Mouse (Mus musculus) splenic B cell, adult 2 months (primary cell): ENCODE data around the gene Prn.

Experiments
- DNase-seq: peaks from one replicate; pipeline ENCODE4 v3.0.0-alpha.2; 2011; ENCODE audit warnings: low read depth, low spot score
- H3K27me3 ChIP-seq: 2 replicates; pipeline ENCODE4 v1.6.1; 2012; ENCODE audit warnings: mild to moderate bottlenecking, low read length, moderate library complexity, mixed read lengths; ENCODE audit not compliant: control insufficient read depth, poor library complexity, insufficient read depth, severe bottlenecking
- H3K36me3 ChIP-seq: 2 replicates; pipeline ENCODE4 v1.6.1; 2012; ENCODE audit warnings: mild to moderate bottlenecking, low read length, moderate library complexity, mixed read lengths; ENCODE audit not compliant: control insufficient read depth, poor library complexity, insufficient read depth, severe bottlenecking

The Prn gene

GRCm38 (mm10) chr2:131909683-131910572 lies at the start of gene Prn, which contains the start of gene Prnp:
Prn (plus strand) TSS chr2:131909957.
Prnp (plus strand) TSS chr2:131909928.
- no peaks in the 10 kb centered on the region for H3K27me3 ChIP-seq
- no peaks in the 10 kb centered on the region for H3K36me3 ChIP-seq
- peak; percentile 94 for DNase-seq

- H3K36me3 ChIP-seq, result no peaks in the 10 kb centered on the region
- no peak for DNase-seq
- H3K27me3 ChIP-seq, result no peaks in the 10 kb centered on the region
These were observed 47.0 kb upstream of the Prn start for GRCm38 (mm10) chr2:131862617-131863275.

GRCm38 (mm10) chr2:131863472-131863871 lies 46.3 kb upstream of the Prn start:
- Histone ChIP-seq H3K36me3 (no peaks in the 10 kb centered on the region), H3K27me3 (no peaks in the 10 kb centered on the region)
- DNase-seq, result no peak

- H3K36me3 ChIP-seq, result no peaks in the 10 kb centered on the region
- no peaks in the 10 kb centered on the region for H3K27me3 ChIP-seq
- DNase-seq, result no peak
These were observed 45.4 kb upstream of the Prn start for GRCm38 (mm10) chr2:131864262-131864796.

- Histone ChIP-seq H3K36me3 (no peaks in the 10 kb centered on the region), H3K27me3 (no peaks in the 10 kb centered on the region)
- no peak for DNase-seq
These were observed 43.1 kb upstream of the Prn start for GRCm38 (mm10) chr2:131866676-131867075.

GRCm38 (mm10) chr2:131868983-131869382 lies 40.8 kb upstream of the Prn start:
- Histone ChIP-seq H3K36me3 (no peaks in the 10 kb centered on the region), H3K27me3 (no peaks in the 10 kb centered on the region)
- no peak for DNase-seq

- DNase-seq, result no peak
- Histone ChIP-seq H3K27me3 (no peaks in the 10 kb centered on the region), H3K36me3 (no peaks in the 10 kb centered on the region)
These were observed 36.4 kb upstream of the Prn start for GRCm38 (mm10) chr2:131873376-131873775.

GRCm38 (mm10) chr2:131876551-131877265 lies 33.0 kb upstream of the Prn start:
- DNase-seq, result no peak
- Histone ChIP-seq H3K36me3 (no peaks in the 10 kb centered on the region), H3K27me3 (no peaks in the 10 kb centered on the region)

- H3K27me3 ChIP-seq, result no peaks in the 10 kb centered on the region
- no peaks in the 10 kb centered on the region for H3K36me3 ChIP-seq
- DNase-seq, result no peak
These were observed 28.0 kb upstream of the Prn start for GRCm38 (mm10) chr2:131881766-131882165.

- no peak for DNase-seq
- no peaks in the 10 kb centered on the region for H3K36me3 ChIP-seq
- H3K27me3 ChIP-seq, result no peaks in the 10 kb centered on the region
These were observed 26.6 kb upstream of the Prn start for GRCm38 (mm10) chr2:131883136-131883535.

- no peak for DNase-seq
- Histone ChIP-seq H3K36me3 (no peaks in the 10 kb centered on the region), H3K27me3 (no peaks in the 10 kb centered on the region)
These were observed 23.1 kb upstream of the Prn start for GRCm38 (mm10) chr2:131886503-131887160.

- peak; percentile 21 for DNase-seq
- Histone ChIP-seq H3K36me3 (no peaks in the 10 kb centered on the region), H3K27me3 (no peaks in the 10 kb centered on the region)
These were observed 21.5 kb upstream of the Prn start for GRCm38 (mm10) chr2:131888233-131888632.

- Histone ChIP-seq H3K27me3 (no peaks in the 10 kb centered on the region), H3K36me3 (no peaks in the 10 kb centered on the region)
- no peak for DNase-seq
These were observed 17.2 kb upstream of the Prn start for GRCm38 (mm10) chr2:131892534-131892933.

- no peaks in the 10 kb centered on the region for H3K36me3 ChIP-seq
- no peaks in the 10 kb centered on the region for H3K27me3 ChIP-seq
- DNase-seq, result no peak
These were observed 14.7 kb upstream of the Prn start for GRCm38 (mm10) chr2:131895106-131895505.
